Mouse (Mus musculus) B cell, adult 2 months (primary cell): Measurements from ENCODE around the gene Hist1h1d.

ENCODE experiments used
- DNase-seq, 2 experiments: peaks; one replicate each; pipeline ENCODE4 v3.0.0; 2022

Hist1h1d gene

GRCm38 (mm10) chr13:23593051-23593770, 40.1 kb downstream of the Hist1h1d start:
- DNase-seq: no peak

GRCm38 (mm10) chr13:23595185-23595584, 42.1 kb downstream of the Hist1h1d start:
- no peak for DNase-seq

- DNase-seq: no peak
Measured at GRCm38 (mm10) chr13:23595622-23596372, 42.7 kb downstream of the Hist1h1d start.

- DNase-seq: peak; percentile 88 to 90
Measured at GRCm38 (mm10) chr13:23597957-23598356, 44.9 kb downstream of the Hist1h1d start.

GRCm38 (mm10) chr13:23603182-23603699, 50.2 kb downstream of the Hist1h1d start:
- DNase-seq: no peak

GRCm38 (mm10) chr13:23604452-23604851, 51.4 kb downstream of the Hist1h1d start:
- DNase-seq: no peak

- DNase-seq: no peak
Measured at GRCm38 (mm10) chr13:23605052-23605451, 52.0 kb downstream of the Hist1h1d start.

- DNase-seq: no peak
Measured at GRCm38 (mm10) chr13:23609209-23609608, 56.1 kb downstream of the Hist1h1d start.

GRCm38 (mm10) chr13:23609844-23610243, 56.8 kb downstream of the Hist1h1d start:
- DNase-seq: no peak
